Mouse (Mus musculus): ENCODE measurements around the gene Vps13d. TPM values are rescaled to one million over a fixed set of nuclear protein-coding genes. Genes with fewer than 3 reads are reported as not detected.
"Not testable (repeated sequence)": the region's sequence is repeated elsewhere in the genome, so short reads cannot be mapped to it uniquely, and the experiment has no call there.

Vps13d gene
- total RNA-seq, 2 experiments from 2014 or later = 67.7 to 68.9 TPM

DNA sequence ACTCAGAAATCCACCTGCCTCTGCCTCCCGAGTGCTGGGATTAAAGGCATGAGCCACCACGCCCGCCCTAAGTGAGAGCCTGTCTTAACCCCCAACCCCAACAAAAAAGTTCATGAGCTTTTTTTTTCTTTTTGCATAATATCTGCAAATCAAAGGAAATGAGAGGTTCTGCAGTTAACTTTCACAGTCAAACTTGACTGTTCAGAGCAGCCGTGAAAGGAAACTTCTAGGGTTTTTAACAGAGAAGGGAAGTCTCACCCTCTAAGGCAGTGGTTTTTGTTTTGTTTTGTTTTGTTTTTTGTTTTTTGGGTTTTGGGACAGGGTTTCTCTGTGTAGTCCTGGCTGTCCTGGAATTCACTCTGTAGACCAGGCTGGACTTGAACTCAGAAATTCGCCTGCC lies 15.8 kb upstream of the Vps13d start:
- DNase-seq = no peak

DNA sequence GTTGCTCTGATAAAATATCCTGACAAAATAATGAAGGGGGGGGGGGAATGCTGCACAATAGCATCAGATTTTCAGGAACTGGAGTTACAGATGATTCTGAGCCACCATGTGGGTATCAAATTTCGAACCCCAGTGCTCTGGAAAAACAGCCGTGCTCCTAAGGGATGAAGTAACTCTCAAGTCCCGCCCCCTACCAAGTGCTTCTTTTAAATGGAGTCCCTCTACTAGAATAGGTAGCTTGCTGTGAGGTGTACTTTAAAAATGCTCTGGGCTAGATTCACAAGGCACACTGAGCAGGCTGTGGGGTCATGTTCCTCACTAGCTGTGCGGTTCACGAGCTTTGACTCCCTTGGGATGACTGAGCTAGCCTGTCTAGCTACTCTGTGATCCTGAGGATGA lies 14.9 kb upstream of the Vps13d start:
- DNase-seq = no peak

DNA sequence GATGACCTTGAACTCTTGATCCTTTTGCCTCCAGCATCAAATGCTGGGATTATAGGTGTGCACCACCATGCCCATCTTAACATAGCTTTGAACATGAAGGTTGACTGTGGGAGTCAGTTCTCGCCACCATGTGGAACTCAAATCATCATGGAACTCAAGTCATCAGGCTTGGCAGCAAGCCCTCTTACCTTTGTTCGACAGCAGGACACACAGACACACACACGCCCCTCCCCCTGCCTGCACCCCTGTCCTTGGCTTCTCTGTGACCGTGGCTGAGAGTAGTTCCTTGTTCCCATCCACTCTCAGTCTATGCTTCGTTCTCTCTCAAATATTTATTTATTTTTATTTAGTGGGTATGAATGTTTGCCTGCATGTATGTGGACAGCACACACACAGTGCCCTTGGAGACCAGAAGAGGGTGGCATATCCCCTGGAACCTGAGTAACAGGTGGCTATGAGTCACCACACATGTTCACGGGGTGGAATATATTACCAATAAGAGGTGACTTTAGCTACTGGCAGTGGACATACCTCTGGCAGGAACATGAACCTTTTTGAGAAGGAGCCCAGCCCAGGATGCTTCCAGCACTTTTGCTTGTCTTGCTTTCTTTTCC lies 14.4 kb upstream of the Vps13d start:
- DNase-seq = no peak

DNA sequence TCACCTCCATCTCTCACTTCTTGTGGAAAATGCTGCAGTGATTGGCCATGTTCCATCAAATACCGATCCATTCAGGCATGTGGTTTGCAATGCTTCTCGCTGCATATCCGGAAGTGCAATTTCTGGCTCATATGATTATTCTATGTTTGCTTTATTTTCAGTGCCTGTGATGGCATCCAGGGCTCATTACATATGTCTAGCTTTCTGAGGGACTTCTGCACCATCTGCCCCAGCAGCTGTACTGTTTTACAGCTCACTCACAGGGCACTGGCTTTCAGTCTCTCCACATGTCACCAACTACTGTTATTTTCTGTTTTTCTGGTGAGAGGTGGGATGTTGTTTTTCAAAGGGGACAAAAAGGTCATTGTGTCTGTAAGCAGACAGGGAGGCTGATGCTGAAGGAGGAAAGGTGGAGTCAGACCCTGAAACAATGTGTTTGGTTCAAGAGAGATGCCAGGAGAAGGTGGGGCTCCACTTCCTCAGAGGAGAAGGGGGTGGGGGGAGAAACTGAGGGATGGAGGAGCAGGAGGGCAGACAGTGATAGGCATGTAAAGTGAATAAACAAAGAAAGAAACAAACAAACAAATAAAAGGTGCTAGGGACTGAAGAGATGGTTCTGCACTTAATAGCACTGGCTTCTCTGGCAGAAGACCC lies 13.0 kb upstream of the Vps13d start:
- DNase-seq = no peak

DNA sequence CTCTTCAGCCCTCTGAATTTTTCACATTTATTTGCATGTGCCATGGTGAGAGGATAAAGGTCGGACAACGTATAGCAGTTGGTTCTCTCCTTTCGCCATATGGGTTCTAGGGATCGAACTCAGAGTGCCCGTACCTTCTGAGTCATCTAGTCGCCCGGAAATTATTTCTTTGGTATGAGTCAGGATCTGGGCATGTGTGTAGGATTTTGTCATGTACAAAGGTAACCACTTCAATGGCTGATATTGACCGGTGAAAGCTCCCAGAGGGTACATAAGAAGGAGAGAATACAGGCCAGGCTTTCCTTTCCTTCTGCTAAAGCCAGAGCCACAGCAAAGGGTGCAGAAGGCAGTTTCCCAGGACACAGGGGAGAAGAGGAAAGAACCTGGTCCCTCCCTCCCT lies 10.0 kb upstream of the Vps13d start:
- DNase-seq = no peak

DNA sequence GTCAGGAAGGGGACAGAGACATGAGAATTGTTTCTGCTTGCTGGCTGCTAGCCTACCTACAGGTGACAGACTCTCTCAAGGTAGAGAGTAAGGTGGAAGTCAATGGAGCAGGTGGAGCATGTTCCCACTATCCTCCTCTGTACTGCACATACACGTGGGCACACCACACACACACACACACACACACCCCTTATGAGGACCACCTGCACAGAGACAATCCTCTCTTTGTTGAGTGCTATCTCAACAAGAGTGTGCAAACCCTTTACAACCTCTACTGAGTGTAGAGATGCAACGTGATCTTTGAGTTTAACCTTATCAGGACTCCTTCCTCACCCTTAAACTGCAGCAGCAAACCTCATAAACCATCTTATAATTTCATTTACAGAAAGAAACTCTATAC lies 8.5 kb upstream of the Vps13d start:
- no peak for DNase-seq

DNA sequence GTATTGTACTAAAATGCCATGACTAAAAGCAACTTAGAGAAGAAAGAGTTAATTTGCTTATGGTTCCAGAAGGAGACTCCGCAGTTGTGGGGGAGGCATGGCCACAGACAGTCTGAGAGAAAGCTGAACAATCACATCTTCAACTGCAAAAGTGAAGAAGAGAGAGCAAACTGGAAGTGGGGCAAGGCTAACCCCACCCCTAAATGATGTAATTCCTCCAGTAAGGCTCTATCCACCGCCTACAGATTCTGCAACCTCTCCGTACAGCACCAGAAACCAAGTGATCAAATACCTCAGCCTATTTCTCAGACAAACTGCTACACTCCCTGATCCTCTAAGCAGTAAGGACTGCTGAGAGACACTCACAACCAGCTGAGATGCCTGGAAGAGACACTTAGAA lies 6.6 kb upstream of the Vps13d start:
- DNase-seq = no peak

DNA sequence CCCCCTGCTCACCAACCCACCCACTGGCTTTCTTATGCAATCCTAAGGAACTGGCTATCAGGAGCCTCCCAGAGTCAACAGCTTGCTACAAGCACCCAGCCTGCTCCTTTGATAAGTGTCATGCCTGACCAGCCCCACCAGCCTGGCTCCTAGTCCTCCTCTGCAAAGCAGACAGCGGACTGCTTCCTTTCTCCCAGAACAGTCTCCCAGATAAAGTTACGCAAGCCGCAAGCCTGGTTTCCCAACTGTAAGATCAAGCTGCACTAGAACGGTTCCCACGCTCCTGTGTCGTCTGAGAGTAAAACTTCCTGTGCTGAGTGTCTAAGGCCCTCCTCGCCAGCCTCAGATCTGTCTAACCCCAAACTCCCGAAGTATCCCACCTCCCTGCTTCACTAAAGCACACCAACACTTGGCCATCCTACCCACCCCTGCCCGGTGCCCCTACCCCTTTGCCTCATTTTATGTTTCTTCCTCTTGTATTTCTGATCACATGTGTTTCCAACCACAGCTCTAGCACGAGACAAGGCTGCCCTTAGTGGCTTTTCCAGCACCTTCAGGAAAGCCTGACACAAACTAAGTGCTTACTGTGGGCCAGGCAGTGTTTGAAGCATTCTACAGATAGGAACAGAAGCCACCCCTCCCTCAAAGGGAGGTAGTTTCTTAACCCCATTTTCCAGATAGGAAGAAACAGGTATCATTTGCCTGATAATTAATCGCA lies 5.3 kb upstream of the Vps13d start:
- DNase-seq = peak; percentile 41

DNA sequence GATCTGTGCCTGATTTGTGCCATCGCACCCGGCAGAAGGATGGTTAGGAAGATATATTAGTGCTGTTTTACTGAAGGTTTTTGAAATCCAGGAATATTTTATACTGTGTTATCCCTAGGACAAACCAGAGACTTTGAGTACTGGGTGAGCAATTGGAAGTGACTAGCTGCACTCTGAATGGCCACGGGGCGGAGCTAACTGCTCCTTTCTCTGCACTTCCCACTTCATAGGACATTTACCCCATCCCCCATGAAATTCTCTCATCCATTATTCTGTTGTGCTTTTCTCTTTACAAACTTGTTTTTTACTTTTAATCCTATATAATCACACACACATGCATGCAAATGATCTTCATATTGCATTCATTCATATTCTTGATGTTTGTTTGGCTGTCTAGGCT lies 1.8 kb upstream of the Vps13d start:
- DNase-seq = no peak

DNA sequence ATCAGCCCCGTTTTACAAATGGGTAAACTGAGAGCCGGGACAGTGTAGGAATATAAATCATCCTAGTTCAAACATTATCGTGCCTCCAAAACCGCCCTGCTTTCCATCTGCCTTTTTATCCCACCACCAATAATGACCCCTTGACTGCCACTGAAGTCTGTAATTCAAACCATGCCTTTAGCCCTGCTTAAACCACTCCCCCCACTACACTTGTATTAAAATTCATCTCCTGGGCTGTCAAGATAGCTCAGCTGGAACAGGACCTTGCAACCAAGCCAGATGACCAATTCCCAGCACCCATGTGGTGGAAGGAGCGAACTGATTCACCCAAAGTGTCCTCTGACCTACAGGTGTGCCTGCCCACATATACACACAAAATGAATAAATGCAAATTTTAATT lies 367 bp upstream of the Vps13d start:
- DNase-seq = no peak

DNA sequence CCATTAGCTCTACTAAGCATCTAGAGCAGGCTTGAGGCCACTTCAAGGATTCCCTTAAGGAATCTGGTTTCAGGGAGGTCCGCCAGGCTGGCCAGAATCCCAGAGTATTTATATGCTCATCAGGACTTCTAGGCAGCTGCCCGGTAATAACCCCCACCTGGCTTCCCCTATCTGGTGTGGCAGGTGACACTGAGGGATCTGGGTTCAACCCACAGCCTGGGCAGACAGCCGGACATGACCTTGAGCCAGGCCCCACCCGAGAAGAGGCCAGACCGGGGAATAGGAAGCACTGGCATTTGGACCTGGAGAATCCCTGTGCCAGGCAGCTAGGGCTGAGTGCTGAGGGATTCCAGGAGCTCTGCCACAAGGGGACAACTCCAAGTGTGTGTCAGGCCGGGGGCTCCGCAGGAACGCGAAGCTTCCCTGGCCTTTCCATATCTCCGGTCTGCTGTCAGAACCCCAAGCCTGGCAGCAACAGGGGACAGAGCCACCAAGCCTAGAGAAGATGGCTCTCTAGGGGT lies 754 bp downstream of the Vps13d start:
- DNase-seq = peak; percentile 73

DNA sequence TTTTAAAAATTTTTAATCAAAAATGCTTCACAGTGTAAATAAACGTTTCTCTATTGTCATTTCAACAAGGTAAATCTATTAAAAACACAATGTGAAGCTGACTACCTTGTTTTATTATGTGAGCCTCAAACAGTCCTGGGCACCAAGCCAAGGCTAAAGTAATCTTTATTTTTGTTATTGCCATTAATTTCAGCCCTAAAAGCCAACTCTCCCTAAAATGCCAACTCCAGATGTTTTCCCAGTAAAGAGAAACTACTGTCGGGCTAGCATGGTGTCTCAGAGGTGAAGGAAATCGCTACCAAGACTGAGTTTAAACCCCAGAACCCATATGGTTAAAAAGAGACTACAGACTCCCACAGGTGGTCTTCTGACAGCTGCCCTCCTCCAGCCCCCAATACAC lies 1.4 kb downstream of the Vps13d start:
- no peak for DNase-seq

DNA sequence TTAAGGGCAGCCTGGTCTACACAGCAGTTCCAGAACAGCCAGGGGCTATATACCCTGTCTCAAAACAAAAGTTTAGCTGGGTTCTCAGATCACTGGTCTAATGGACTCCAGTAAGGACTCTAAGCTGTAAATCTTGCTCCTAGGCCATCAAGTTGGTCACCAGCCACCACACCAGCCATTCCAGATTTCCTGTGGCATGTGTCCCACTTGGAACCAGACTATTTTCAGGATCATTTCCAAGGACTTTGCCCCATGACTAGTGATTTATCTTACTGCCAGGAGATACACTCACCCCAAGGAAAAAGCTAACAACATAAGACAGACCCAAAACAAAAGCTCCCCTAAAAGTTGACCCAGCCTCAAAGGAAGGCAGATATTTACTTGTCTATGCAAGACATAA lies 2.1 kb downstream of the Vps13d start:
- DNase-seq = peak; percentile 40

DNA sequence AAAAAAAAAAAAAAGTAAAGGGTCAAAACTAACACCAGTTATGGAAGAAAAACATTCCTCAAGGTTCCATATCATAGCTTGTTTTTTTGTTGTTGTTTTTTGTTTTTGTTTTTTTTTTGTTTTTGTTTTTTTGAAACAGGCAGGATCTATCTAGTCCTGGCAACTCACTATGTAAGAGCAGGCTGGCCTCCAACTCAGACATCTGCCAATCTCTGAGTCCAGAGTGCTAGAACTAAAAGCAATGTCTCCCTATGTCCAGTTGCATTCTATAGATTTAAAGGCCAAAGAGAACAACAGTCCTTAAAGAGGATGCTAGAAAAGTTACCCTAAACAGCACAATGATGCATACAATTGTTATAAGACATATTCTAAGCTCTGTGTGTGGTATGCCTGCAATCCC lies 6.2 kb downstream of the Vps13d start:
- DNase-seq = no peak

DNA sequence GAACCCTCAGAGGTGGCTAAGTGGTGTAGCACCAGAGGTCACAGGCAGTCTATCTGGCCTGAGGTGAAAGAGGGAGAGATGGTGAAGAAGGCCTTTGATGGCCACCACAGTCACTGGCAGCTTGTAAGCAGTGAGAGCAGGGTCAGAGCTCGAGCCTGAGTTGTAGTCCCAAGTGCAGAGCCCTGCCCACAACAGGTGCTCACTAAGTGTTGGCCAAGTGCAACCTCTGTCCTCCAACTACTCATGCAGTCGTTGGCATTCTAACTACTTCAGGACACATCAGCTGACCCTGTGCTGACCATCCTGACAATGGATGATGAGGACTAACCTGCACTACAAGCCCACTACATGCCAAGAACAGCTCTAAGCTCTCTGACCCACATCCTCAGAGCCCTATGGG lies 7.2 kb downstream of the Vps13d start:
- DNase-seq = no peak

DNA sequence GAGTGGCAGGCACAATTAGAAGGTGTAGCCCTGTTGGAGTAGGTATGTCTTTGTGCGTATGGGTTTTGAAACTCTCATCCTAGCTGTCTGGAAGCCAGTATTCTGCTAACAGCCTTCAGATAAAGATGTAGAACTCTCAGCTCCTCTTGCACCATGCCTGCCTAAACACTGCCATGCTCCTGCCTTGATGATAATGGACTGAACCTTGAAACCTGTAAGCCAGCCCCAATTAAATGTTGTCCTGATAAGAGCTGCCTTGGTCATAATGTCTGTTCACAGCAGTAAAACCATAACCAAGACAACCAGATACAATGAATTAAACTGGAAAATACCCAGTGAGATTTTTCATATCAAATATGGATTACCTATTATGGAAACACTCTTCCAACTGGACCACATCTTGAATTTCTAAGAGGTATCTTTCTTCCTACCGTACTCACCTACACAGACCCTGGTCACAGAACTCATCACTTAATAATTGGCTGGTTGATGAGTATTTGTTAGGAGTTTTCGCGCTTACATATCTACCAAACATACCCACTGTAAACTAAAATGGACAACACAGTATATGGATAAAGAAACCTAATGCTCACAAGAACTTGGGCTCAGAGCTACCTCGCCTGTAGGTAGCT lies 15.8 kb downstream of the Vps13d start:
- DNase-seq = no peak

DNA sequence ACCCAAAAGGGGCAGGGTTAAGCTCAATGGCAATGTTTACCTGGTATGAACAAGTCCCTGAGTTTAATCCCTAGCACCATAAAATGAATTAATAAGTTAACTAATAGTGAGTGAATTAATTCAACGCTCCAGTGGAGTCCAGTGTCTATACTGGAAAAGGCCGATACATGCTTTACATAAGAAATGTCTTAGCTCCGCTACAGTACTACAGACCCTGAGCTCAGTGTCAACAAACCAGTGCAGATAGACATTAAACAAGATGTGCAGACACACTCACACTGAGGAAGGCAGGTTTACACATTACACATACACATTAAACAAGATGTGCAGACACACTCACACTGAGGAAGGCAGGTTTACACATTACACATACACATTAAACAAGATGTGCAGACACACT lies 29.3 kb downstream of the Vps13d start:
- DNase-seq = not testable (repeated sequence)

DNA sequence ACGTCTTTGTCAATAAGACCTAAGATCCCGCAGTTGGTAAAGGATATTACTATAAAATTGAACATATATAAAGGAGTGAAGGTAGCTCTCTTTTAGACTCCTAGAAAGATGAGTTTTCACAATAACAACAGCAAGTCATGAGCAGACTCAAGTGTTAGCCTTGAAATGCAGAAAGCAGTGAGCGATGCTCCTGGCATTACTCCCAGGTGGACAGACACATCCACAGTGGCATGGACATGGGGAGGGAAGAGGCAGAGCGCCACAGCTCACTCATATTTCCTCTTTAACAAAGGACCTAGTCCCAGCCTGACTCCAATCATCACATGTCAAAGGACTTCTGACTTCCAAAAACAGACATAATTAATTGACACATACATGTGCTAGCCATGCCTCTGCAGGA lies 30.7 kb downstream of the Vps13d start:
- no peak for DNase-seq

DNA sequence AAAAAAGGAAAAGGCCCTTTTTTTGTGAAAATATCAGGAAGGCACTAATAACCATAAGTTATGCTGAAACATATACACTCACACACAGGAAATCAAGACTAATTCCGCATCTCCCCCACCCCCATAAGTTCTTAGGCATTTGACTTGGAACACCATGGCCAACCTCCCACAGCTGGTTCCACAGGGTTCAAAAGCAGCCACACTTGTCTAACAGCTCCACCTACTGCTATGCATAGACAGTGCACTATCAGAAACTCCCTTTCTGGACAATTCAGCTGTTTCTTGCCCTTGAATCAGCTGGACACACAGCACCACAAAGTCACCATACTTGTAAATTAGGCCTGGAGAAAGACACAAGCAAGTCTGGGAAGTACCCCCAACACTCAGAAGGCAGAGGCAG lies 33.6 kb downstream of the Vps13d start:
- DNase-seq = no peak

DNA sequence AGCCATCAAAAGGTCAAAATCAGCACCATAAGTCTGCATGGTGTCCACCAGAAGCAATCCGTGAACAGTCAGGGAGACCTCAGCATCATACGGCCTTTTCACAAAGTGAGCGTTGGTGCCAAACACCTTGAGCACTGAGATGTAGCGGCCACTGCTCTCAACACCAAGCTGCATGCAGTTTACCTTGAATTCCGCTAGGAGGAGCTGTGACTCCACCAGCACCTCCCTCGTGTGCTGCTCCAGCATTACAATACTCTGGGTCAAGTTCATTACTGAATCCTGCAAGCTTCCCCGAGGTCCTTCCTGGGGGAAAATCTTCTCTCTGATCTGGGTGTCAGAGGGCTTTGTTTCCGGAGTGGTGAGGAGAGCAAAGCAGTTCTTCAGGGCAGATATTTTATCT lies 38.8 kb downstream of the Vps13d start:
- DNase-seq = peak; percentile 57

DNA sequence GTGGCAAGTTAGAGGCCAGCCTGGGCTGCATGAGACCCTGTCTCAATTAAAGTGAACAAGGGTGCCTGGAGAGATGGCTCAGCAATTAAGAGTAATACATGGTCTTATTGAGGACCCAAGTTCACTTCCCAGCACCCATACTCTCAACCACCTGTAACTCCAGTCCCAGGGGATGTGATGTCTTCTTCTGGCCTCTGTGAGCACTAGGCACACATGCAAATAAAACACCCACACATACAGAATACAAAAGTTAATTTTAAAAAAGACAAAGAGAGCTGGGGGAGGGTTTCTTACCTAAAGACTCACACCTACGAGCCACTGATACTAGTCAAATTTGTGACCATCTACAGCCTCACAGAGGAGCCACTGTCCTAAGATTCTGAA lies 43.7 kb downstream of the Vps13d start:
- no peak for DNase-seq

DNA sequence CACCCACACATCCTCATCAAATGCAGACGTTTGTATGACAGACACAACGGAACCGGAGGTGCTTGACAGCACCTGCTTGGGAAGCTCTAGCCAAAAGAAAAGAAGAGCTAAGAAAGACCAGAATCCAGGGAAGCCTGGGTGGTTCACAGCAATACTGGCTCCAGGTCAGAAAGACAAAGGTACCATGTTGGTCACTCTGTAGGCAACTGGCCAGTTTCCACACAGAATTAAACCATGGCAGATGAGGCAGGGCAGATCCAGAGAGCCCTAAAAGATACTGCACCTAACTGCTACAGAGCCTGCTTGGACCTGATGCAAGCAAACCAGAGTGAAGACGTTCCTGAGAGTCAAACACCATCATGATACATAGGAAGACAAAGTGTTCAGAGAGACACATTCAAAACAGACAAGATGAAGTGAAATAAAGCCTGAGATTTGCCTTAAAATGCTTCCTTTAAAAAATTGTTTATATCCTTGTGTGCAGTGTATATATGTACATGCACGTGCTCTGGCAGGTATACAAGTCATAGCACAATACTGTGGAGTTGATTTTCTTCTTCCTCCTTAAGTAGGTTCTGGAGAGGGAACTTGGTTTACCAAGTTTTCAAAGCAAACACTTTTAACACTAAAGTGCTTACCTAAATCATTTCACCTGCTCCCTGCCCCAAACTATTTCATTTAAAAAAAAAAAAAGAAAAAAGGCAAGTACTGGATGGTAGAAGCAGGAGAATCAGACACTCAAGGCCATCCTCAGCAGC lies 44.3 kb downstream of the Vps13d start:
- no peak for DNase-seq

Measured in heart, postnatal 4 days (tissue).